Mouse (Mus musculus): ENCODE measurements at regions not wholly inside any gene's neighbourhood (a gene's known extent, or its start where the extent isn't known, plus 50 kb on each side); places are given as distances from the start of the nearest gene placed in this dataset.
"Not testable (repeated sequence)": the region's sequence is repeated elsewhere in the genome, so short reads cannot be mapped to it uniquely, and the experiment has no call there.

- DNase-seq (ENCODE audit: low spot score in 2 of 2), result no peak
Measured at GRCm38 (mm10) chr1:154016516-154016915, 116.5 kb upstream of the Teddm2 start.

DNA sequence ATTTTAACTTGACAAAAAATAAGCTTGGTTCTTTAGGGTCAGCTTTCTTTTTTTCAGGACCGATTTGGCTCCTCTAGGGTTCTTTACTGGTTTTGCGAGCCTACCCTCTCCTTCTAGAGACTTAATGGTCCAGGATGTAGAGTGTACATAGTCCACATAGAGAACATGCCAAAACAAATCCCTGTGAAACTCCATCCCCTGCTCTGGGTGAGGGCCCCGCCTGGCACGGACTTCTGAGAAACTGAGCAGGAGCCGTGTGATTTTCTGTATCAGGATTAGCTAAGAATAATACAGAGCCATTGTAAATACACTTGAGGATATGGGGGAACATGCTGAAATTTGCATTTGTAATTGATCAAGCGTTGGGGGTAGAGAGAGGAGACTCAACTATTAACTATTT, 118.2 kb upstream of the Teddm2 start:
- no peak for DNase-seq (ENCODE audit: low spot score in 2 of 2)

- DNase-seq (ENCODE audit: low spot score in 2 of 2), result no peak
Measured at GRCm38 (mm10) chr1:154024301-154024700, 124.3 kb upstream of the Teddm2 start.

DNA sequence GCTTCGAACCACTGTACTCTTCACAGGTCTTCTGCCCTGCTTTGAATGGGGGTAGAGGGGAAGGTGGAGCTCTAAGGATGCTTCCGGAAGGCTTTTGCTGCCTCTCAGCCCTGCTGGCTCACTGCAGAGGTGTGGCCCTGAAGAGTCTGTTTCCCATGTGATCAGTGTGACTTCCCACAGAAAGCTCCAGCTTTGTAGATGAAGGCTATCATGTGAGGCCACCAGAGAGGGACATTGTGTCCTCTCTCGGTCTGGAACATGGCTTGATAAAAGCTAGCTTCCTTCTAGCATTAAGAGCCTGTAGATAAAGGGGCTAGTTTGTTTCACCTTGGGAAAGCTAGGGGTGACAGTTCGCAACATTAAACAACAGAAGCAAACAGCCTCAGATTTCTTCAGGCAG, 127.3 kb upstream of the Teddm2 start:
- DNase-seq (ENCODE audit: low spot score in 2 of 2), result no peak

GRCm38 (mm10) chr1:154029826-154030225, 129.8 kb upstream of the Teddm2 start:
- DNase-seq (ENCODE audit: low spot score in 2 of 2), result no peak

DNA sequence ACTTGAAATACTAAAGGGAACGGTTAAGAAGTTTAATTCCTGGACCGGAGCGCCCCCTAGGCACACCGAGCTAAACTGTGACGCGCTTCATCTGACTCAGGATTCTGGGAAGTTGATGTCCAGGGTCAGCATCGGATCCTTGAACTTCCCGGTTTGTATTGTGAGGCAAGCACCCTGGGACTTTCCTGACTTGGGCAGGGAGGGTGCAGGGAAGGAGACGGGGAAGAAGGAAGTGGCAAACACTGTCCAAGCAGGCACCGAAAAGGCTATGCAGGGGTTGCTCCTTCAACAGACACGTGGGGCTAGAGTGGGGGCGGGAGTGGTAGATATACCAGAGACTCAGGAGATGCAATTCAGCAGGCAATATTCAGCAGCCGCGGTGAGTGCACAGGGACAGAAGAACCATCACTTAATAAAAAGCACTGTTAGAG, 132.7 kb upstream of the Teddm2 start:
- DNase-seq (ENCODE audit: low spot score in 2 of 2), result peak; percentile 71 to 77

DNA sequence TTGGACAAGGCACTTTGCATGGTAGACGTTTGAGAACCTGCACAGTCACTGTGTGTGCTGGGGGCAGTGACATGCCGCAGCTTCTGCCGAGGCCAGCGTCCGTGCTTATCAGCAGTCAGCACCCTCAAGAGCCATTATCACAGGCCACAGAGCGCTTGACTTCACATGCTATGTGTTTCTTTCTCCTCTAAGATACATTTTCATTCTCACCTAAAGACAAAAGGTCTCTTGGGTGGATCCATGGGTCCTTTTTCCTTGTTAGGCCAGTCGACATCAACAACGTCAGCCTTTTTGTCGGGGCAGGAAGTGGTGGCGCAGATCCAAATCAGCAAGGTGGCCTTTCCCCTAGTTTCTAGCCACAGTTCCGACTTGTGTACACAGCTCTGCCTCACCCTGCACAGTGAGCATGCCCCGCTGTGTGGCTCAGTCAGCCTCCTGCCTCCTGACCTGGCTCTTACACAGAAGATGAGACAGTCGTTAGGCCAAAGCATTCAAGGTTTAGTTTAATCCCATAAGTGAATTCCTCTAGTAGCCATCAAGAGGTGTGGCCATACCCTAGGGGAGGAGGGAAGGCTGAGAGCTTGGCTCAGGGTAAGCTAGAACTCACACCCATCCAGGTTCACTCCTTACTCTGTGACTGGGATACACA, 134.1 kb upstream of the Teddm2 start:
- DNase-seq (ENCODE audit: low spot score in 2 of 2), result peak; percentile 19 to 42

DNA sequence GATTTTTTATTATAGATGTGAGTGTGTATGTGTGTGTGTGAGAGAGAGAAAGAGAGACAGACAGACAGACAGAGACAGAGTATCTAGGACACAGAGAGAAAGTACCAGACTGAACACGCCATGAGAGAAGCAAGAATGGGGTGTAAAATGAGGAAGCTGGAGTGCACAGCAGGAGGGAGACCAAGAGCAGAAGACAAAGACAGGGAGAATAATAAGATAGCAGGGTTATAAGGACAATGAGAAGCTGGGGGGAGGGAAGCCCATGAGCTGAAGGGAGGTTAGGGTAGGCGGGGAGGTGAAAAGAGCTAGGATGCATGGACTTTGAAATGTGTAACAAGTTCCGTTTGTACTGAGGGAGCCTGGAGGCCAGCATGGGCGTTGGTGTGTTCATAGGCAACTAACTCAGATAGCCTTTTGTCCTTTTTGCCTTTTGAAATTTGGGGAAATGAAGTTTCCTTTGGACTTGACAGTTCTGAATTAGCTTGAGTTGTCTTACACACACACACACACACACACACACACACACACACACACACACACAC, 136.8 kb upstream of the Teddm2 start:
- no peak for DNase-seq (ENCODE audit: low spot score in 2 of 2)

- no peak for DNase-seq (ENCODE audit: low spot score in 2 of 2)
Measured at GRCm38 (mm10) chr1:154038241-154038640, 138.2 kb upstream of the Teddm2 start.

DNA sequence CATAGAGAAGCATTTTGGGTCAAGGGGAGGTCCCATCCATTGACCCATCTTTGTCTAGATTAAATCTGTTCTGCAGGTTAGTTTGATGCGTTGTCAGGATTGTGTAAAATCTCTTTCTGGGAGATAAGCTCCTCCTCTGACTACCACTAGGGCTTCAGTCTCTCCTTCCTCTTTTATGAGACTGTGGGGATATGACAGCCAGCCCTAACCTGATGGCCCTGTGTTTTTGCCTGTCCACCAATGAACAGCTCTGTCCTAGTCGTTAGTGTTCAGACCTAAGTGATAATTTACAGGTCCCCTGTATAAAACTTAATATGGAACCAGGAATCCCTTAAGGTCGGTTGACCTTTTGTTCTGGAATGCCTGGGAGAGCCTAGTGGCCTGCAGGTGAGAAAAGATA, 140.9 kb upstream of the Teddm2 start:
- no peak for DNase-seq (ENCODE audit: low spot score in 2 of 2)

DNA sequence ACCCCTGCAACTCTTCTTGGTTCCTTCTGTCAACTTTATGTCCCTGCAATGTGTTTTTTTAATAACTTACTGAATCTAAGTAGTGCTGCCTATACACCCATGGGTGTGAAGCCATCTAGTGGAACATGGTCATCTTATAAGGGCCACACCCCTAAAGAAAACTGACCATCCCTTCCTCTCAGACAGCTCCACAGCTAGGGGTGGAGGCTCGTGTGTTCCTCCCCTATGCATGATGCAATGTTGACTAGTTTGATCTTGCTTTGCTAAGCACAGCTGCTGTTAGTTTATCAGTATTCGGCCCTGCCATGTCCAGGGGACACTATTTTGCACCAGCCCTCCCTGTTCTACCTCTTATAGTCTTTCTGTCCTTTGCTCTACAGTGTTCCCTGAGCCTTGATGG, 142.9 kb upstream of the Teddm2 start:
- no peak for DNase-seq (ENCODE audit: low spot score in 2 of 2)

- DNase-seq (ENCODE audit: low spot score in 2 of 2), result peak; percentile 14 to 66
Measured at GRCm38 (mm10) chr1:154044712-154045111, 144.7 kb upstream of the Teddm2 start.

GRCm38 (mm10) chr1:154045951-154046350, 145.9 kb upstream of the Teddm2 start:
- no peak for DNase-seq (ENCODE audit: low spot score in 2 of 2)

GRCm38 (mm10) chr1:154053641-154054040, 147.3 kb upstream of the Zfp648 start:
- DNase-seq (ENCODE audit: low spot score in 2 of 2), result no peak

- DNase-seq (ENCODE audit: low spot score in 2 of 2), result no peak
Measured at GRCm38 (mm10) chr1:154054874-154055273, 146.1 kb upstream of the Zfp648 start.

- DNase-seq (ENCODE audit: low spot score in 2 of 2), result not testable (repeated sequence)
Measured at GRCm38 (mm10) chr1:154061397-154061796, 139.6 kb upstream of the Zfp648 start.

- no peak for DNase-seq (ENCODE audit: low spot score in 2 of 2)
Measured at GRCm38 (mm10) chr1:154061851-154062250, 139.1 kb upstream of the Zfp648 start.

- DNase-seq (ENCODE audit: low spot score in 2 of 2), result no peak
Measured at GRCm38 (mm10) chr1:154062666-154063065, 138.3 kb upstream of the Zfp648 start.

GRCm38 (mm10) chr1:154064633-154065032, 136.4 kb upstream of the Zfp648 start:
- no peak for DNase-seq (ENCODE audit: low spot score in 2 of 2)

- peak in 1 of 2 experiments; percentile 15 for DNase-seq (ENCODE audit: low spot score in 2 of 2)
Measured at GRCm38 (mm10) chr1:154065336-154066329, 135.4 kb upstream of the Zfp648 start.

- no peak for DNase-seq (ENCODE audit: low spot score in 2 of 2)
Measured at GRCm38 (mm10) chr1:154067856-154068255, 133.1 kb upstream of the Zfp648 start.

DNA sequence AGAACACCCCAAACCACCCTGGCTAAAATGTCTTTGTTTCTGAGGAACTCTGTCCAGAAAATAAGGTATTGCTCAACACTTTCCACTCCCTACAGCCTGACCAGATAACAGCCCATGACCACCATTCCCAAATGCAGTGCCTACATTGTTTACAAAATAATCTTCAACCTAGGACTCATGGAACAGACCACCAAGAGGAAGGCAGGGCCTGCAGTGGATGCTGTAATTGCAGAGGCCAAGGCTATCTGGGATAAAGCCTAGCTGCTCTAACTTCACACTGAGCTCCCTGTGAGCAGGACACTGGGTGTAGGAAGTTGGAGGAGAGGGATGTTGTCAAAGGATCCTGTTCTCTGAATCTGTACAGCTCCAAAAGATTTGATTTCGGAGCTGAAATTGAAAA, 126.7 kb upstream of the Zfp648 start:
- no peak for DNase-seq (ENCODE audit: low spot score in 2 of 2)

All from layer of hippocampus, postnatal 14 days (tissue).